Mouse (Mus musculus): ENCODE results near the gene Rab20. TPM values are rescaled to one million over a fixed set of nuclear protein-coding genes. Genes with fewer than 3 reads are reported as not detected.

Gene Rab20
- polyA plus RNA-seq, 1 experiment from 2014 or later: 4.6 TPM

DNA sequence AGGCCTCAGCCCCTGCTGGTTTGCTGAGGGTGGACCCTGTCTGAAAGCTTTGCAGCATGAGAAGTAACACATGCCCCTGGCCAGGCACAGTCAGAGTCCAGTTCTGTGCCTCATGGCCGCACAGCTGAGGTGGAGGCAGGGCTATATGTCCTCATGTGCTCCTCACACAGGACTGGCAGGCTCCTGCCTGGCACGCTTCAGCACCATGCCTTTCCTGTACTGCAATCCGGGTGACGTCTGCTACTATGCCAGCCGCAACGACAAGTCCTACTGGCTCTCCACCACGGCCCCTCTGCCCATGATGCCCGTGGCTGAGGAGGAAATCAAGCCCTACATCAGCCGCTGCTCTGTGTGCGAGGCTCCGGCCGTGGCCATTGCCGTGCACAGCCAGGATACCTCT lies 32.7 kb downstream of the Rab20 start:
- Histone ChIP-seq H3K9me3 (ENCODE audit: control insufficient read depth, low read depth, low read length) (no peaks in the 10 kb centered on the region), H3K4me1 (ENCODE audit: control insufficient read depth, insufficient read depth, low read length) (no peaks in the 10 kb centered on the region), H3K9ac (replicated peaks; ENCODE audit: low read depth, low read length) (no peak overlapping the region), H3K36me3 (ENCODE audit: control insufficient read depth, insufficient read depth, low read length) (peaks cover 17% of the 10 kb centered on the region), H3K4me3 (ENCODE audit: low read depth, low read length) (no peak overlapping the region), H3K27ac (ENCODE audit: low read length) (no peak overlapping the region), H3K27me3 (ENCODE audit: control insufficient read depth, insufficient read depth, low read length) (no peaks in the 10 kb centered on the region), H3K4me2 (replicated peaks; ENCODE audit: low read depth, low read length) (no peak overlapping the region)
- ATAC-seq (ENCODE audit: insufficient number of reproducible peaks, insufficient read depth, low FRiP score, low read depth): no peak
- WGBS: 94% methylated on average over 13 of the region's 13 CpGs

DNA sequence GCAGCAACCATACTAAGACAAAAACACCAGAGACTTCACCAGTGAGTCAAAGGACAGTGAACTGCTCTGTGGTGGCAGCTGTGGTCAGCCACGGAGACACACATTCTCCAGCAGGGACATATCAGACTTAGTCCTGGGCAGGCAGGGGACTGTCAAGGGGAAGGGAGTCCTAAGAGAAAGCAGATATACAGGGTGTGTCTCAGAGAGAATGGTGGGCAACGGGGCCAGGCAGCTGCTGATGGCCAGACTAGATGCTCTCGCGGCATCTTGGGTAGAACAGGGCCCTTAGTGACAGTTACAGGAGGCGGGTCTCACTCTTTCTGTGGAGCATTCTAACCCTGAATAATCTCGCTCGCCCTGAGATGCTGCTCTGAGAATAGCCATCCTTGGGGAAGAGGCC lies 34.3 kb downstream of the Rab20 start:
- no peaks in the 10 kb centered on the region for H3K27me3 ChIP-seq (ENCODE audit: control insufficient read depth, insufficient read depth, low read length)
- WGBS: 83% methylated on average over 7 of the region's 7 CpGs
- no peak overlapping the region for H3K9ac ChIP-seq (replicated peaks; ENCODE audit: low read depth, low read length)
- H3K9me3 ChIP-seq (ENCODE audit: control insufficient read depth, low read depth, low read length): no peaks in the 10 kb centered on the region
- H3K27ac ChIP-seq (ENCODE audit: low read length): no peak overlapping the region
- ATAC-seq (ENCODE audit: insufficient number of reproducible peaks, insufficient read depth, low FRiP score, low read depth): no peak
- no peaks in the 10 kb centered on the region for H3K4me1 ChIP-seq (ENCODE audit: control insufficient read depth, insufficient read depth, low read length)
- no peak overlapping the region for H3K4me3 ChIP-seq (ENCODE audit: low read depth, low read length)
- H3K36me3 ChIP-seq (ENCODE audit: control insufficient read depth, insufficient read depth, low read length): peaks cover 21% of the 10 kb centered on the region
- no peak overlapping the region for H3K4me2 ChIP-seq (replicated peaks; ENCODE audit: low read depth, low read length)

DNA sequence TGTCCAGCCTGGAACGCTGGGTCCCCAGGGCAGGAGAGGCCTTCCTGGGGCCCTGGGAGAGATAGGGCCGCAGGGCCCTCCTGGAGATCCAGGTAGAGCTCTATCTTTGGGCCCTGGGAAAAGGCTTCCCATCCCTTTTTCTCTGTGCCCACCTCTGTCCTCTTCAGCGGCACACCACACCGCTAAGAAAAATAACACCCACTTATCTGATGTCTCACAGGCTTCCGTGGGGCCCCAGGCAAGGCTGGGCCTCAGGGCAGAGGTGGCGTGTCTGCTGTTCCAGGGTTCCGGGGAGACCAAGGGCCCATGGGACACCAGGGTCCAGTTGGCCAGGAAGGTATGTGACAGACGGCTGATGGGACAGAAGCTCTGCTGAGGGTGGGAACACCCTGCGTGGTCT lies 34.9 kb downstream of the Rab20 start:
- WGBS: 87% methylated on average over 9 of the region's 9 CpGs
- ATAC-seq (ENCODE audit: insufficient number of reproducible peaks, insufficient read depth, low FRiP score, low read depth): no peak

DNA sequence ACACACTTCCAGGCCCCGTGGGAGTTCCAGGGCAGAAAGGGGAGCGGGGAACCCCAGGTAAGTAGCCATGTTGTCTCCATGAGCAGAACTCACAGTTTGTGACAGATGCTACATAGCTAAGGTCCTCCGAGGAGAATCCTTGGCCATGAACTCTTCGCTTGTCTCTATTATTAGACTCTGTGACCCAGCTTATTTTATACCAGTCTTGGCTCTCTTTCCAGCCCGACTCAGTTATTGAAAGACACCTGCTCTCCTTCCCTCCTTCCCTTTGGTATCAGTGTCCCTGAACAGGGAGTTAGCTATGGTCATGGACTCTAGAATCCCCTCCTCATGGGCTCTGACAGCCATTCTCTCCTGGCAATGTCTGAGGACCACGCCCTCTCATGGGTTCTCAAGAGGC lies 37.2 kb downstream of the Rab20 start:
- Histone ChIP-seq H3K36me3 (ENCODE audit: control insufficient read depth, insufficient read depth, low read length) (peaks cover 40% of the 10 kb centered on the region), H3K9ac (replicated peaks; ENCODE audit: low read depth, low read length) (no peak overlapping the region), H3K27ac (ENCODE audit: low read length) (no peak overlapping the region), H3K4me3 (ENCODE audit: low read depth, low read length) (no peak overlapping the region), H3K9me3 (ENCODE audit: control insufficient read depth, low read depth, low read length) (no peaks in the 10 kb centered on the region), H3K27me3 (ENCODE audit: control insufficient read depth, insufficient read depth, low read length) (no peaks in the 10 kb centered on the region), H3K4me1 (ENCODE audit: control insufficient read depth, insufficient read depth, low read length) (no peaks in the 10 kb centered on the region), H3K4me2 (replicated peaks; ENCODE audit: low read depth, low read length) (no peak overlapping the region)
- 92% methylated on average over 6 of the region's 6 CpGs for WGBS
- no peak for ATAC-seq (ENCODE audit: insufficient number of reproducible peaks, insufficient read depth, low FRiP score, low read depth)

More for the DNA sequence above, 34.9 kb downstream of the Rab20 start:
- Histone ChIP-seq H3K27ac (ENCODE audit: low read length) (no peak overlapping the region), H3K4me3 (ENCODE audit: low read depth, low read length) (no peak overlapping the region), H3K27me3 (ENCODE audit: control insufficient read depth, insufficient read depth, low read length) (no peaks in the 10 kb centered on the region), H3K36me3 (ENCODE audit: control insufficient read depth, insufficient read depth, low read length) (peaks cover 26% of the 10 kb centered on the region), H3K4me1 (ENCODE audit: control insufficient read depth, insufficient read depth, low read length) (no peaks in the 10 kb centered on the region), H3K9me3 (ENCODE audit: control insufficient read depth, low read depth, low read length) (no peaks in the 10 kb centered on the region), H3K4me2 (replicated peaks; ENCODE audit: low read depth, low read length) (no peak overlapping the region), H3K9ac (replicated peaks; ENCODE audit: low read depth, low read length) (no peak overlapping the region)

DNA sequence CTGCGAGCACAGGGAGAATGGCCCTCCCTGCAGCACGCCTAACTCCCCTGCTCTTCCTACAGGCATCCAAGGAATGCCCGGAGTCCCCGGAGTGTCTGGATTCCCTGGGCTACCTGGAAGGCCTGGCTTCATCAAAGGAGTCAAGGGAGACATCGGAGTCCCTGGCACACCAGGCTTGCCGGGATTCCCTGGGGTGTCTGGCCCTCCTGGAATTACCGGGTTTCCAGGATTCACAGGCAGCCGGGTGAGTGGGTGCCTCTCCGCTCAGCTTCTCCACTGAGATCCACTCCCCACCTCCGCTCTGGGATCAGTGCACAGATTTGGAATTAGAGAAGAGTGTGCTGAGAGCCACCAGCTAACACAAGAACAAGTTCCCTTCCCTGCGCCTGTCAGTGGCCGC lies 40.6 kb downstream of the Rab20 start:
- Histone ChIP-seq H3K4me2 (replicated peaks; ENCODE audit: low read depth, low read length) (no peak overlapping the region), H3K4me3 (ENCODE audit: low read depth, low read length) (no peak overlapping the region), H3K27ac (ENCODE audit: low read length) (no peak overlapping the region), H3K9ac (replicated peaks; ENCODE audit: low read depth, low read length) (no peak overlapping the region), H3K27me3 (ENCODE audit: control insufficient read depth, insufficient read depth, low read length) (no peaks in the 10 kb centered on the region), H3K9me3 (ENCODE audit: control insufficient read depth, low read depth, low read length) (no peaks in the 10 kb centered on the region), H3K4me1 (ENCODE audit: control insufficient read depth, insufficient read depth, low read length) (no peaks in the 10 kb centered on the region), H3K36me3 (ENCODE audit: control insufficient read depth, insufficient read depth, low read length) (peaks cover 47% of the 10 kb centered on the region)
- WGBS: 52% methylated on average over 12 of the region's 12 CpGs
- ATAC-seq (ENCODE audit: insufficient number of reproducible peaks, insufficient read depth, low FRiP score, low read depth): no peak

DNA sequence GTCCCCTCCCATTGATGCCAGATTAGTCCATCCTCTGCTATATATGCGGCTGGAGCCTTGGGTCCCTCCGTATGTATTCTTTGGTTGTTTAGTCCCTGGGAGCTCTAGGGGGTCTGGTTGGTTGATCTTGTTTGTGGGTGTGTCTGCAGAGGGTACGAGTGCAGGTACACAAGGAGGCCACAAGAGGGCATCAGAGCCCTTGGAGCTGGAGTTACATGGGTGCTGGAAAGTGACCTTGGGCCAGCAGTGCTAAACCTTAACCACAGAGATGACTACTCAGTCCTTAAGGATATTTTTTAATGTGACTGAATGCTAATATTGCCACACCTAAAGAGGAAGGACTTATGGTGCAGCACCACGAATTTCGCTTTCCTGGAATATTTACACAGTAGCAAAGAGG lies 47.8 kb downstream of the Rab20 start:
- WGBS: 62% methylated on average over 5 of the region's 5 CpGs
- Histone ChIP-seq H3K4me3 (ENCODE audit: low read depth, low read length) (no peak overlapping the region), H3K4me1 (ENCODE audit: control insufficient read depth, insufficient read depth, low read length) (no peaks in the 10 kb centered on the region), H3K27ac (ENCODE audit: low read length) (no peak overlapping the region), H3K36me3 (ENCODE audit: control insufficient read depth, insufficient read depth, low read length) (peaks cover 40% of the 10 kb centered on the region), H3K9ac (replicated peaks; ENCODE audit: low read depth, low read length) (no peak overlapping the region), H3K4me2 (replicated peaks; ENCODE audit: low read depth, low read length) (no peak overlapping the region), H3K9me3 (ENCODE audit: control insufficient read depth, low read depth, low read length) (no peaks in the 10 kb centered on the region), H3K27me3 (ENCODE audit: control insufficient read depth, insufficient read depth, low read length) (no peaks in the 10 kb centered on the region)
- ATAC-seq (ENCODE audit: insufficient number of reproducible peaks, insufficient read depth, low FRiP score, low read depth): no peak

DNA sequence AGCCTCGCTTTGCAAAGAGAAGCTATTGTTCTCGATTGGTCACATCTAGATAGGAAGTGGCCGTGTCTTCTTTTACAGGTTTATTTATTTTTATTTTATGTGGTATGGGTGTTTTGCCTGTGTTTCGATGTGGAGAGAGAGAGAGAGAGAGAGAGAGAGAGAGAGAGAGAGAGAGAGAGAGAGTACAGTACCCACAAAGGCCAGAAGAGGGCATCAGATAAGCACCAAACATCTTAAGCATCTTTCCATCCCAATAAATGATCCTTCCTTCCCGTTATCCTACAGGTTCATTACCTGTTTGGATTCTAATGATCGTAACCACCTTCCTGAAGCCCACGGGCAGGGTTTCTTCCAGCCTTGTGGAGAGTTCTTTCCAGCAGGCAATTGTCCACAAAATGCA lies 55.4 kb downstream of the Rab20 start:
- Histone ChIP-seq H3K9me3 (ENCODE audit: control insufficient read depth, low read depth, low read length) (no peaks in the 10 kb centered on the region), H3K4me3 (ENCODE audit: low read depth, low read length) (no peak overlapping the region), H3K27ac (ENCODE audit: low read length) (no peak overlapping the region; the same call in 1 of the 2 replicates), H3K4me1 (ENCODE audit: control insufficient read depth, insufficient read depth, low read length) (no peaks in the 10 kb centered on the region), H3K36me3 (ENCODE audit: control insufficient read depth, insufficient read depth, low read length) (peaks cover 25% of the 10 kb centered on the region), H3K4me2 (replicated peaks; ENCODE audit: low read depth, low read length) (no peak overlapping the region), H3K9ac (replicated peaks; ENCODE audit: low read depth, low read length) (no peak overlapping the region), H3K27me3 (ENCODE audit: control insufficient read depth, insufficient read depth, low read length) (no peaks in the 10 kb centered on the region)
- ATAC-seq (ENCODE audit: insufficient number of reproducible peaks, insufficient read depth, low FRiP score, low read depth): no peak
- 66% methylated on average over 7 of the region's 7 CpGs for WGBS

DNA sequence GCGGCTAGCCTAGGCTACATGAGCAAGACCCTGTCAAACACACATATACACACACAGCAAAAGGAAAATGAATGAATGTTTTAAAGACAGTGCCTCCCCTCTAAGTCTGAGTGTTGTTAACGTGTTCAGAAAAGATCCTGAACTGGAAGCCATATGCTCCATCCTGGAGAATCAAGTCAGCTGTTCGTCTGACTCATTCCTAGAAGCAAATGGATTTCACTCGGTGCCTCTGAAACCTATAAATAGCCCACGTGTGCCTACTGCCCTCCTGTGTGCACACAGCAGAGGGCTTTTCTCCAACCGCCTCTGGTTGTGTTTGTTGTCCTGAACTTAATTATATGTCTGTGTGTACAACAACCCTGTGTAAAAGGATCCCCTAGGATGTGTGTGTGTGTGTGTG lies 56.5 kb downstream of the Rab20 start:
- ATAC-seq (ENCODE audit: insufficient number of reproducible peaks, insufficient read depth, low FRiP score, low read depth): no peak
- Histone ChIP-seq H3K4me2 (replicated peaks; ENCODE audit: low read depth, low read length) (no peak overlapping the region), H3K36me3 (ENCODE audit: control insufficient read depth, insufficient read depth, low read length) (peaks cover 14% of the 10 kb centered on the region; the same call in 1 of the 2 replicates), H3K4me1 (ENCODE audit: control insufficient read depth, insufficient read depth, low read length) (no peaks in the 10 kb centered on the region), H3K9ac (replicated peaks; ENCODE audit: low read depth, low read length) (no peak overlapping the region), H3K9me3 (ENCODE audit: control insufficient read depth, low read depth, low read length) (no peaks in the 10 kb centered on the region), H3K27ac (ENCODE audit: low read length) (no peak overlapping the region), H3K27me3 (ENCODE audit: control insufficient read depth, insufficient read depth, low read length) (no peaks in the 10 kb centered on the region), H3K4me3 (ENCODE audit: low read depth, low read length) (no peak overlapping the region)
- WGBS: 77% methylated on average over 6 of the region's 6 CpGs

DNA sequence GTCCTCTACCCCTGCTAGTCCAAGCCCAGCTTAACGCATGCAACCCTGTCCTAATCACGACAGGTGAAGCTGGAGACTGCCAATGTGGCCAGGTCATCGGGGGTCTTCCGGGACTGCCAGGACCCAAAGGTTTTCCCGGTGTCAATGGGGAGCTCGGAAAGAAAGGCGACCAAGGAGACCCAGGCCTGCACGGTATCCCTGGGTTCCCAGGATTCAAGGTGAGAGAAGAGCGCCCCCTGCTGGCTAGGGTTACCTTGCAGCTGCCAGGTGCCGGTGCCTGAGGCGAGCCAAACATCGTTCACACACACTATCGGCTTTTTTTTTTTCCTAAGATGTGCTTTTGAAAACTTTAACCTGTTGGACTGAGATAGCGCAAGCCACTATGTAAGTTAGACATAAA lies 57.4 kb downstream of the Rab20 start:
- Histone ChIP-seq H3K9me3 (ENCODE audit: control insufficient read depth, low read depth, low read length) (no peaks in the 10 kb centered on the region), H3K9ac (replicated peaks; ENCODE audit: low read depth, low read length) (no peak overlapping the region), H3K4me3 (ENCODE audit: low read depth, low read length) (no peak overlapping the region), H3K27me3 (ENCODE audit: control insufficient read depth, insufficient read depth, low read length) (no peaks in the 10 kb centered on the region), H3K36me3 (ENCODE audit: control insufficient read depth, insufficient read depth, low read length) (peaks cover 15% of the 10 kb centered on the region; the same call in 1 of the 2 replicates), H3K4me2 (replicated peaks; ENCODE audit: low read depth, low read length) (no peak overlapping the region), H3K4me1 (ENCODE audit: control insufficient read depth, insufficient read depth, low read length) (no peaks in the 10 kb centered on the region), H3K27ac (ENCODE audit: low read length) (no peak overlapping the region)
- 55% methylated on average over 14 of the region's 14 CpGs for WGBS
- no peak for ATAC-seq (ENCODE audit: insufficient number of reproducible peaks, insufficient read depth, low FRiP score, low read depth)

All from stomach, embryonic 14.5 days (tissue).